Mouse (Mus musculus) hindbrain, postnatal 0 days (tissue): Measurements from ENCODE around the gene Elovl3. TPM values are rescaled to one million over a fixed set of nuclear protein-coding genes. Genes with fewer than 3 reads are reported as not detected.
"Not testable (repeated sequence)": the region's sequence is repeated elsewhere in the genome, so short reads cannot be mapped to it uniquely, and the experiment has no call there.

Source experiments
- ATAC-seq: fragments of 200-750 bp; cut with Nextera tagmentation; 2 replicates; pipeline ENCODE4 v1.8.0; 2017; ENCODE audit warnings: mild to moderate bottlenecking, moderate TSS enrichment, moderate library complexity
- DNase-seq: peaks from one replicate; pipeline ENCODE4 v3.0.0-alpha.2; 2015; ENCODE audit warnings: low spot score
- H3K27ac ChIP-seq: fragments of 300-500 bp; sonication (generic); 2 replicates; pipeline ENCODE4 v1.5.1; 2014; ENCODE audit warnings: mild to moderate bottlenecking
- H3K27me3 ChIP-seq: fragments of 300-500 bp; sonication (generic); 2 replicates; pipeline ENCODE4 v1.6.1; 2014; ENCODE audit warnings: low read length, mixed read lengths; ENCODE audit not compliant: insufficient read depth
- H3K36me3 ChIP-seq: fragments of 300-500 bp; sonication (generic); 2 replicates; pipeline ENCODE4 v1.6.1; 2014; ENCODE audit warnings: low read length, mixed read lengths; ENCODE audit not compliant: insufficient read depth
- H3K4me1 ChIP-seq: fragments of 300-500 bp; sonication (generic); 2 replicates; pipeline ENCODE4 v1.6.1; 2014; ENCODE audit warnings: antibody characterized with exemption, low read length, mixed read lengths; ENCODE audit not compliant: insufficient read depth
- H3K4me2 ChIP-seq: fragments of 300-500 bp; sonication (generic); 2 replicates; pipeline ENCODE4 v1.6.1; 2014; ENCODE audit warnings: low read depth, mild to moderate bottlenecking, low read length, moderate library complexity, mixed read lengths
- H3K4me3 ChIP-seq: fragments of 300-500 bp; sonication (generic); 2 replicates; pipeline ENCODE4 v1.5.1; 2014; ENCODE audit warnings: low read length
- H3K9ac ChIP-seq: fragments of 300-500 bp; sonication (generic); replicated peaks from 2 replicates; pipeline ENCODE4 v1.6.1; 2014; ENCODE audit warnings: mild to moderate bottlenecking, low read length, moderate library complexity, mixed read lengths
- H3K9me3 ChIP-seq: fragments of 300-500 bp; sonication (generic); 2 replicates; pipeline ENCODE4 v1.6.1; 2016; ENCODE audit warnings: low read length, mixed read lengths
- CTCF ChIP-seq: IDR thresholded peaks from 2 replicates; pipeline ENCODE4 v1.5.1; 2016; ENCODE audit warnings: antibody characterized with exemption, control low read depth, low read depth
- WGBS: fragments of 180-500 bp; shearing (Covaris S2); extraction: QIAGEN DNeasy Blood & Tissue Kit; methylation state at CpG from one replicate; pipeline ENCODE4 v1.1.7; 2014; 5-methylcytosine and 5-hydroxymethylcytosine counted together
- polyA plus RNA-seq: library from polyadenylated mRNA; unstranded; fragments of >200 nt; fragmentation: Nextera tagmentation; extraction: Ambion mirVana; gene quantifications from 2 replicates; pipeline ENCODE4 v1.2.1, GENCODE M21; 2015
- total RNA-seq: library from RNA; depleted of rRNA; stranded (reverse); fragments of >200 nt; gene quantifications from 2 replicates; pipeline ENCODE4 v1.2.3, GENCODE M21; 2014

The Elovl3 gene
- total and polyA plus RNA-seq, 2 experiments from 2014 or later: not detected

- H3K9me3 ChIP-seq: no peaks in the 10 kb centered on the region
- H3K27ac ChIP-seq: no peak within 1 kb of the TSS
- 1% methylated on average over 41 of the region's 47 CpGs for WGBS
- H3K9ac ChIP-seq: no peak within 1 kb of the TSS; the same call in 1 of the 2 replicates
- TF ChIP-seq CTCF: no peak
- H3K27me3 ChIP-seq: peaks cover 38% of the 10 kb centered on the region
- H3K4me3 ChIP-seq: peak within 1 kb of the TSS; percentile 41
- peak within 1 kb of the TSS; percentile 75 for H3K4me2 ChIP-seq
- H3K4me1 ChIP-seq: peaks cover 14% of the 10 kb centered on the region
- DNase-seq (peak; percentile 22), ATAC-seq (no peak)
- H3K36me3 ChIP-seq: no peaks in the 10 kb centered on the region
Measured at GRCm38 (mm10) chr19:46147511-46148371, 16.0 kb downstream of the Elovl3 start, which contains the start of gene Pitx3. TSS of gene Pitx3 (minus strand) at chr19:46148326.

- H3K4me2 ChIP-seq: peak overlapping the region; percentile 75
- H3K4me3 ChIP-seq: peak overlapping the region; percentile 41
- H3K36me3 ChIP-seq: no peaks in the 10 kb centered on the region
- WGBS: under 1% methylated on average over 26 of the region's 27 CpGs
- no peak overlapping the region for H3K27ac ChIP-seq
- TF ChIP-seq CTCF: no peak
- DNase-seq: peak; percentile 83
- H3K9me3 ChIP-seq: no peaks in the 10 kb centered on the region
- peaks cover 35% of the 10 kb centered on the region for H3K27me3 ChIP-seq
- ATAC-seq: peak; percentile 54; the same call in 1 of the 2 replicates
- peaks cover 18% of the 10 kb centered on the region for H3K4me1 ChIP-seq
- H3K9ac ChIP-seq: no peak overlapping the region; the same call in 1 of the 2 replicates
Measured at GRCm38 (mm10) chr19:46148372-46148760, 16.7 kb downstream of the Elovl3 start.

GRCm38 (mm10) chr19:46149091-46149490 lies 17.4 kb downstream of the Elovl3 start:
- H3K27me3 ChIP-seq: peaks cover 35% of the 10 kb centered on the region
- peak overlapping the region; percentile 75 for H3K4me2 ChIP-seq
- no peaks in the 10 kb centered on the region for H3K36me3 ChIP-seq
- no peak for TF ChIP-seq CTCF
- peaks cover 25% of the 10 kb centered on the region for H3K4me1 ChIP-seq
- H3K4me3 ChIP-seq: peak overlapping the region; percentile 41
- H3K9me3 ChIP-seq: no peaks in the 10 kb centered on the region
- 30% methylated on average over 12 of the region's 12 CpGs for WGBS
- H3K9ac ChIP-seq: no peak overlapping the region
- ATAC-seq (no peak), DNase-seq (no peak)
- H3K27ac ChIP-seq: no peak overlapping the region

- ATAC-seq (peak; percentile 99), DNase-seq (peak; percentile 98)
- peaks cover 29% of the 10 kb centered on the region for H3K4me1 ChIP-seq
- H3K36me3 ChIP-seq: no peaks in the 10 kb centered on the region
- peak within 1 kb of the TSS; percentile 89 for H3K4me3 ChIP-seq
- H3K4me2 ChIP-seq: peak within 1 kb of the TSS; percentile 78
- peaks cover 20% of the 10 kb centered on the region for H3K27me3 ChIP-seq
- no peaks in the 10 kb centered on the region for H3K9me3 ChIP-seq
- TF ChIP-seq CTCF: peak; percentile 44
- peak within 1 kb of the TSS; percentile 76 for H3K9ac ChIP-seq
- WGBS: 1% methylated on average over 37 of the region's 37 CpGs
- H3K27ac ChIP-seq: peak within 1 kb of the TSS; percentile 81
Measured at GRCm38 (mm10) chr19:46152127-46152803, 20.6 kb downstream of the Elovl3 start, which contains the start of gene Gbf1. TSS of gene Gbf1 (plus strand) at chr19:46152509.

GRCm38 (mm10) chr19:46165950-46166349 lies 34.3 kb downstream of the Elovl3 start:
- Histone ChIP-seq H3K4me1 (no peaks in the 10 kb centered on the region), H3K27me3 (no peaks in the 10 kb centered on the region), H3K36me3 (peaks cover 16% of the 10 kb centered on the region), H3K9me3 (no peaks in the 10 kb centered on the region), H3K27ac (no peak overlapping the region), H3K4me2 (no peak overlapping the region), H3K4me3 (no peak overlapping the region), H3K9ac (no peak overlapping the region)
- no peak for TF ChIP-seq CTCF
- no peak for DNase-seq
- no peak for ATAC-seq
- 98% methylated on average over 3 of the region's 3 CpGs for WGBS

GRCm38 (mm10) chr19:46167169-46167568 lies 35.5 kb downstream of the Elovl3 start:
- not testable (repeated sequence) for H3K27me3 ChIP-seq, ATAC-seq, H3K4me2 ChIP-seq, DNase-seq, H3K27ac ChIP-seq, H3K9ac ChIP-seq, H3K4me3 ChIP-seq, H3K9me3 ChIP-seq, H3K4me1 ChIP-seq
- 80% methylated on average over 2 of the region's 2 CpGs for WGBS
- peaks cover 21% of the 10 kb centered on the region for H3K36me3 ChIP-seq
